Mouse (Mus musculus) liver, embryonic 14.5 days (tissue): ENCODE data around the gene Kcne1.

Source experiments
- CTCF ChIP-seq: IDR thresholded peaks from 2 replicates; pipeline ENCODE4 v1.5.1; 2016; ENCODE audit warnings: antibody characterized with exemption, low read depth, control low read depth
- EP300 ChIP-seq: IDR thresholded peaks from 2 replicates; pipeline ENCODE4 v1.6.1; 2016; ENCODE audit warnings: antibody characterized with exemption, low read depth

- no peak for TF ChIP-seq EP300
- no peak for TF ChIP-seq CTCF
Observed at GRCm38 (mm10) chr16:92381092-92381491, 21.8 kb upstream of the Kcne1 start.
